In genomic region chr7:65141907-65142698, GRCm38 (mm10) we compare ENCODE assay signal across 13 mouse cellular contexts. TPM values are rescaled to one million over a fixed set of nuclear protein-coding genes. Genes with fewer than 3 reads are reported as not detected.
DNase-seq lines count a peak whose midpoint lies in the region; ATAC-seq and TF ChIP-seq lines count a peak whose summit lies in the region.
"Had no signal": no experiment of that assay in that cellular context is flagged by ENCODE, and none has a peak within 500 bp of the region (broad histone marks: within the 10 kb centered on the region; RNA-seq: fewer than 3 reads in every experiment).

No protein-coding gene starts in this region.

- peak; percentile 12 for DNase-seq in adrenal gland, adult 2 months
- no peak for DNase-seq in adrenal gland, adult 18-20 months (ENCODE audit: low spot score in 2 of 2)
- peak; percentile 59 for DNase-seq in midbrain, embryonic 11.5 days (ENCODE audit: low spot score, missing footprints)
- DNase-seq in limb, embryonic 14.5 days (ENCODE audit: low spot score), result peak; percentile 53
- no peak for DNase-seq in retina, postnatal 1 day
- DNase-seq: thymus, adult 18-20 months had no signal

- WGBS in hindbrain, embryonic 13.5 days, result 48% methylated on average over 6 of the region's 6 CpGs
- 67% methylated on average over 6 of the region's 6 CpGs for WGBS in hindbrain, embryonic 12.5 days
- 66% methylated on average over 6 of the region's 6 CpGs for WGBS in midbrain, embryonic 11.5 days
- WGBS in midbrain, embryonic 16.5 days, result 53% methylated on average over 6 of the region's 6 CpGs
- WGBS in limb, embryonic 14.5 days, result 61% methylated on average over 6 of the region's 6 CpGs

- no peak overlapping the region for H3K9ac ChIP-seq in hindbrain, embryonic 13.5 days
- H3K9ac ChIP-seq in hindbrain, embryonic 12.5 days, result no peak overlapping the region
- H3K9ac ChIP-seq in midbrain, embryonic 11.5 days (ENCODE audit: low read length), result no peak overlapping the region
- no peak overlapping the region for H3K9ac ChIP-seq in midbrain, embryonic 16.5 days (ENCODE audit: low read depth, low read length)
- no peak overlapping the region; the same call in 1 of the 2 replicates for H3K9ac ChIP-seq in limb, embryonic 14.5 days (ENCODE audit: low read depth, low read length, severe bottlenecking)
- H3K9ac ChIP-seq: liver, embryonic 15.5 days had no signal

- no peaks in the 10 kb centered on the region for H3K9me3 ChIP-seq in hindbrain, embryonic 13.5 days
- H3K9me3 ChIP-seq in hindbrain, embryonic 12.5 days (replicated peaks), result no peaks in the 10 kb centered on the region
- H3K9me3 ChIP-seq in midbrain, embryonic 11.5 days (ENCODE audit: control insufficient read depth, low read length), result no peaks in the 10 kb centered on the region
- no peaks in the 10 kb centered on the region for H3K9me3 ChIP-seq in midbrain, embryonic 16.5 days (replicated peaks; ENCODE audit: control insufficient read depth, low read length, poor library complexity, severe bottlenecking)
- H3K9me3 ChIP-seq in limb, embryonic 14.5 days (ENCODE audit: control insufficient read depth, low read length), result no peaks in the 10 kb centered on the region
- H3K9me3 ChIP-seq: liver, embryonic 15.5 days had no signal

- ATAC-seq in hindbrain, embryonic 13.5 days (ENCODE audit: low FRiP score), result peak; percentile 73; the same call in 1 of the 2 replicates
- ATAC-seq in hindbrain, embryonic 12.5 days (ENCODE audit: low FRiP score), result no peak
- no peak for ATAC-seq in midbrain, embryonic 11.5 days (ENCODE audit: low FRiP score)
- ATAC-seq in midbrain, embryonic 16.5 days, result no peak
- ATAC-seq in limb, embryonic 14.5 days (ENCODE audit: low FRiP score, low read depth), result peak; percentile 50; the same call in 1 of the 2 replicates
- ATAC-seq: activated CD4-positive, CD25-positive, alpha-beta regulatory T cell, adult 4 months had no signal

- H3K4me1 ChIP-seq in hindbrain, embryonic 13.5 days (replicated peaks), result peaks cover 18% of the 10 kb centered on the region
- H3K4me1 ChIP-seq in hindbrain, embryonic 12.5 days, result no peaks in the 10 kb centered on the region
- H3K4me1 ChIP-seq in midbrain, embryonic 11.5 days (ENCODE audit: control insufficient read depth, insufficient read depth, low read length), result no peaks in the 10 kb centered on the region
- H3K4me1 ChIP-seq in midbrain, embryonic 16.5 days (ENCODE audit: control insufficient read depth, insufficient read depth, low read length), result no peaks in the 10 kb centered on the region
- no peaks in the 10 kb centered on the region; the same call in 1 of the 2 replicates for H3K4me1 ChIP-seq in limb, embryonic 14.5 days (ENCODE audit: control insufficient read depth, insufficient read depth, low read length)
- H3K4me1 ChIP-seq: liver, embryonic 15.5 days had no signal

- H3K27me3 ChIP-seq in hindbrain, embryonic 13.5 days, result no peaks in the 10 kb centered on the region
- no peaks in the 10 kb centered on the region for H3K27me3 ChIP-seq in hindbrain, embryonic 12.5 days
- no peaks in the 10 kb centered on the region for H3K27me3 ChIP-seq in midbrain, embryonic 11.5 days (ENCODE audit: control insufficient read depth, insufficient read depth, low read length)
- no peaks in the 10 kb centered on the region for H3K27me3 ChIP-seq in midbrain, embryonic 16.5 days (ENCODE audit: control insufficient read depth, insufficient read depth, low read depth, low read length)
- no peaks in the 10 kb centered on the region for H3K27me3 ChIP-seq in limb, embryonic 14.5 days (ENCODE audit: control insufficient read depth, insufficient read depth, low read length)
- H3K27me3 ChIP-seq: liver, embryonic 15.5 days had no signal

- H3K36me3 ChIP-seq in hindbrain, embryonic 13.5 days, result no peaks in the 10 kb centered on the region
- no peaks in the 10 kb centered on the region for H3K36me3 ChIP-seq in hindbrain, embryonic 12.5 days
- no peaks in the 10 kb centered on the region for H3K36me3 ChIP-seq in midbrain, embryonic 11.5 days (ENCODE audit: control insufficient read depth, insufficient read depth, low read length)
- no peaks in the 10 kb centered on the region for H3K36me3 ChIP-seq in midbrain, embryonic 16.5 days (ENCODE audit: control insufficient read depth, insufficient read depth, low read length)
- H3K36me3 ChIP-seq in limb, embryonic 14.5 days (ENCODE audit: control insufficient read depth, insufficient read depth, low read length), result no peaks in the 10 kb centered on the region
- H3K36me3 ChIP-seq: liver, embryonic 15.5 days had no signal

- H3K4me3 ChIP-seq in hindbrain, embryonic 13.5 days, result no peak overlapping the region
- no peak overlapping the region for H3K4me3 ChIP-seq in hindbrain, embryonic 12.5 days
- H3K4me3 ChIP-seq in midbrain, embryonic 11.5 days (ENCODE audit: low read depth, low read length), result no peak overlapping the region
- no peak overlapping the region for H3K4me3 ChIP-seq in midbrain, embryonic 16.5 days (ENCODE audit: low read depth, low read length)
- no peak overlapping the region for H3K4me3 ChIP-seq in limb, embryonic 14.5 days (replicated peaks; ENCODE audit: low read length)
- H3K4me3 ChIP-seq: liver, embryonic 15.5 days had no signal

- no peak for TF ChIP-seq POLR2A in limb, embryonic 14.5 days (IDR thresholded peaks at IDR 0.05; ENCODE audit: borderline replicate concordance, extremely low read depth, insufficient read depth, insufficient read length)

- no peak overlapping the region for H3K4me2 ChIP-seq in hindbrain, embryonic 13.5 days
- no peak overlapping the region for H3K4me2 ChIP-seq in hindbrain, embryonic 12.5 days (replicated peaks)
- no peak overlapping the region for H3K4me2 ChIP-seq in midbrain, embryonic 11.5 days
- H3K4me2 ChIP-seq in midbrain, embryonic 16.5 days (ENCODE audit: low read length), result no peak overlapping the region
- no peak overlapping the region; the same call in 1 of the 2 replicates for H3K4me2 ChIP-seq in limb, embryonic 14.5 days (replicated peaks; ENCODE audit: low read depth, low read length, severe bottlenecking)
- H3K4me2 ChIP-seq: liver, embryonic 15.5 days had no signal

- 0 out of 2 replicates have a peak overlapping the region, but pooled peaks have one; percentile 12 for H3K27ac ChIP-seq in hindbrain, embryonic 13.5 days
- H3K27ac ChIP-seq in hindbrain, embryonic 12.5 days, result no peak overlapping the region
- H3K27ac ChIP-seq in midbrain, embryonic 11.5 days (ENCODE audit: low read depth, low read length), result no peak overlapping the region
- no peak overlapping the region for H3K27ac ChIP-seq in midbrain, embryonic 16.5 days (ENCODE audit: low read length)
- H3K27ac ChIP-seq in limb, embryonic 14.5 days (replicated peaks; ENCODE audit: low read depth, low read length), result peak overlapping the region; percentile 39; the same call in 1 of the 2 replicates
- H3K27ac ChIP-seq: liver, embryonic 15.5 days had no signal

RNA-seq across cellular contexts. Expression of gene Fam189a1, which starts 14.3 kb away (rescaled TPM):
- 1 to 10 TPM in 1 of 2 experiments, under 1 TPM in 1; 0.37 to 1.3 TPM for total RNA-seq in adrenal gland, adult 2 months (2021)
- polyA plus RNA-seq in adrenal gland, adult 2 months (2012; rRNA removed), result 1.9 and 2.2 TPM in 2 replicates
- total RNA-seq in adrenal gland, adult 18-20 months (2021), result under 1 TPM; 0.50 to 0.80 TPM
- 8.5 and 8.7 TPM in 2 replicates for polyA plus RNA-seq in hindbrain, embryonic 13.5 days (2015; fragmentation: Nextera tagmentation; extraction: Ambion mirVana)
- 4.4 and 7.7 TPM in 2 replicates for polyA plus RNA-seq in hindbrain, embryonic 12.5 days (2016; fragmentation: Nextera tagmentation; extraction: Ambion mirVana)
- polyA plus RNA-seq in midbrain, embryonic 11.5 days (2014; fragmentation: Nextera tagmentation; extraction: Ambion mirVana), result 2.2 and 3.4 TPM in 2 replicates
- polyA plus RNA-seq in midbrain, embryonic 16.5 days (2015; fragmentation: Nextera tagmentation; extraction: Ambion mirVana), result 7.6 and 10.4 TPM in 2 replicates
- 15.1 and 28.9 TPM in 2 replicates for polyA plus RNA-seq in limb, embryonic 14.5 days (2012; rRNA removed)
- 7.4 and 9.4 TPM in 2 replicates for polyA plus RNA-seq in limb, embryonic 14.5 days (2014; fragmentation: Nextera tagmentation; extraction: Ambion mirVana)
- total RNA-seq: granulocyte monocyte progenitor cell, adult 5-6 weeks; heart, postnatal 10 days had no signal
- polyA plus RNA-seq: activated CD4-positive, CD25-positive, alpha-beta regulatory T cell, adult 4 months; liver, embryonic 15.5 days had no signal

Comparison
In these comparisons a context has a peak if more than half of its experiments do, and no peak if none do; other contexts are left out.
1. DNase-seq: peak in adrenal gland, adult 2 months (single experiment), midbrain, embryonic 11.5 days (single experiment) and limb, embryonic 14.5 days (single experiment); none in adrenal gland, adult 18-20 months (0 of 2) and retina, postnatal 1 day (single experiment).
2. ATAC-seq: peak in hindbrain, embryonic 13.5 days (single experiment) and limb, embryonic 14.5 days (single experiment); none in hindbrain, embryonic 12.5 days (single experiment), midbrain, embryonic 11.5 days (single experiment) and midbrain, embryonic 16.5 days (single experiment).
3. H3K27ac ChIP-seq: peak in hindbrain, embryonic 13.5 days (single experiment) and limb, embryonic 14.5 days (single experiment); none in hindbrain, embryonic 12.5 days (single experiment), midbrain, embryonic 11.5 days (single experiment) and midbrain, embryonic 16.5 days (single experiment).